Mouse (Mus musculus) macrophage (primary cell): ENCODE measurements around the gene Frmpd1. TPM values are rescaled to one million over a fixed set of nuclear protein-coding genes. Genes with fewer than 3 reads are reported as not detected.

Experiments used
- H3K27ac ChIP-seq: fragments of 350-480 bp; formaldehyde crosslinking; 2 replicates; pipeline ENCODE4 v1.9.0; 2021
- H3K36me3 ChIP-seq: fragments of 350-480 bp; formaldehyde crosslinking; 2 replicates; pipeline ENCODE4 v1.9.0; 2021; ENCODE audit errors: inconsistent target
- H3K4me3 ChIP-seq: fragments of 350-480 bp; formaldehyde crosslinking; 2 replicates; pipeline ENCODE4 v1.9.0; 2021; ENCODE audit errors: inconsistent target
- H3K79me2 ChIP-seq: fragments of 350-480 bp; formaldehyde crosslinking; 2 replicates; pipeline ENCODE4 v1.9.0; 2021; ENCODE audit errors: inconsistent target
- WGBS: methylation state at CpG from one replicate; pipeline ENCODE4 v1.1.7; 2026; ENCODE audit warnings: inconsistent platforms; ENCODE audit not compliant: missing documents; 5-methylcytosine and 5-hydroxymethylcytosine counted together
- polyA plus RNA-seq: library from polyadenylated mRNA; stranded (reverse); fragments of 250-400 nt; gene quantifications from 3 replicates; pipeline ENCODE4 v1.2.4, GENCODE M21; 2018; ENCODE audit warnings: inconsistent platforms

The Frmpd1 gene
- polyA plus RNA-seq, 1 experiment from 2014 or later = not detected

DNA sequence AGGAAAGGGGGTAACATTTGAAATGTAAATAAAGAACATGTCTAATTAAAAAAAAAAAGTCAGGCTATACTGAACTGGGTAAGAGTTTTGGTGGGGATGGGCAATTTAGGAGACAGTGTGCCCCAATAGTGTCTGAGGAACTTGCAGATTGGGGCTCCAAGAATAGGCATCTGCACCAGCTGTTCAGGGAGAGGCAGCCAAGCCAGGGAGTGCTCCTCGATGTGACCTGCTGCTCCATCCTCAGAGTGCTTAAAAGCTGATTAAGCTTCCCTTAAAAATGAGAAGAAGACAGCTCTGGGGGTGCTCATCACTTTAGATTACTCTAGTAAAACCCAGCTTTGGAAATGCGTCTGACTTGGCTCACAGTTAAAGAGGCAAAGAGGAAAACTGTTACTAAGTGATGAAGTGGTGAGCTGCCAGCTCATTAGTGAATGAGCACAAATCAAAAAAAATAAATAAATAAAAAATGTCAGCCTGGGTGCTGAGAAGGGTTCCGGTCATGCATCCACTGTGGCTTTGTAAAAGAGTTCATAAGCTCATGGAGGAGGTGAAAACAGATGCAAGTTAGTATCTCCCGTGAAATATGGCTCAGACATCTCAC, 74.7 kb downstream of the Frmpd1 start:
- WGBS = 72% methylated on average over 4 of the region's 4 CpGs
- Histone ChIP-seq H3K36me3 (no peaks in the 10 kb centered on the region), H3K79me2 (no peaks in the 10 kb centered on the region), H3K27ac (no peak overlapping the region), H3K4me3 (no peak overlapping the region)

GRCm38 (mm10) chr4:45261551-45261950, 76.9 kb downstream of the Frmpd1 start:
- H3K4me3 ChIP-seq = no peak overlapping the region
- no peaks in the 10 kb centered on the region for H3K36me3 ChIP-seq
- no peaks in the 10 kb centered on the region for H3K79me2 ChIP-seq
- WGBS = 82% methylated on average over 4 of the region's 4 CpGs
- H3K27ac ChIP-seq = no peak overlapping the region

DNA sequence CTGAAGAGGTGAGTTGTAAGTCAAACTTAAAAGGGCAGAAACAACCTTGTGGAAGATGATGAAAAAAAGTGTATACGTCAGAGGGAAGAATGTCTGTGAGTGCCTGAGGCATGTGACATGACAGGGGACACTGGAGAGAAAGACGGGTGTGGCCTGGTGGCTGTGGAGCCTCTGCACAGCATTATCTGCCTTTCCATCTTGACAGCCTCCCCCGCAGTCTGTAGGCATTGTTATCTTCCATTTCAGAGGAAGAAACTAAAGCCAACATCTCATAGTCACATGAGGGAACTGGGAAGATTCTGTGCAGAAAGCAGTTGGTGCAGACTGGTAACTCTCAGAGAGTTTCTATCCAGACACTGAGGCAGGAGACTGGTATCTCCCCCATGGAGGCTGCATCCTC, 83.2 kb downstream of the Frmpd1 start:
- H3K79me2 ChIP-seq = no peaks in the 10 kb centered on the region
- H3K27ac ChIP-seq = no peak overlapping the region
- 66% methylated on average over 3 of the region's 3 CpGs for WGBS
- no peaks in the 10 kb centered on the region for H3K36me3 ChIP-seq
- H3K4me3 ChIP-seq = no peak overlapping the region

GRCm38 (mm10) chr4:45271041-45271452, 86.4 kb downstream of the Frmpd1 start:
- Histone ChIP-seq H3K4me3 (no peak overlapping the region), H3K36me3 (no peaks in the 10 kb centered on the region), H3K79me2 (no peaks in the 10 kb centered on the region), H3K27ac (no peak overlapping the region)
- WGBS = 97% methylated on average over 5 of the region's 10 CpGs

DNA sequence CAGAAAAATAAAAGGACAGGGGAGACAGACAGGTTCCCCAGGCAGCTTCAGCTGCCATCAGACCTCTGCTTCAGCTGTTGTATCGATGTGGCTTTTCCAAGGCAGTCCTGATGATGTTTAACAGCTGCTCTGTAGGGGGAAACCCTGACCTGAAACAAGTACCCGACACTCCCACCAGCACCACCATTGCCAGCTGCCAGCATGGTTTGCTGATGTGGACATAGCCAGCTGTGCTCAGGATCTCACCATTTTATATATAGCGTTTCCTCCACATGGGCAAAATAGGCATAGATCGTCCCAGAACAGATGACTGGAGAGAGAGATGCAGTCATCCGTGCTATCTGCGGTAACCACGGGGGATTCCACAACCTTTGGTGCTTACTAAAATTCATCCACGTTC, 91.1 kb downstream of the Frmpd1 start:
- no peak overlapping the region for H3K4me3 ChIP-seq
- H3K27ac ChIP-seq = no peak overlapping the region
- WGBS = 79% methylated on average over 7 of the region's 8 CpGs
- no peaks in the 10 kb centered on the region for H3K79me2 ChIP-seq
- H3K36me3 ChIP-seq = no peaks in the 10 kb centered on the region

GRCm38 (mm10) chr4:45279292-45279691, 94.6 kb downstream of the Frmpd1 start:
- no peaks in the 10 kb centered on the region for H3K79me2 ChIP-seq
- H3K27ac ChIP-seq = no peak overlapping the region
- WGBS = 56% methylated on average over 5 of the region's 8 CpGs
- no peaks in the 10 kb centered on the region for H3K36me3 ChIP-seq
- no peak overlapping the region for H3K4me3 ChIP-seq

GRCm38 (mm10) chr4:45279981-45280548, 95.4 kb downstream of the Frmpd1 start:
- 26% methylated on average over 4 of the region's 4 CpGs for WGBS
- H3K36me3 ChIP-seq = no peaks in the 10 kb centered on the region
- H3K4me3 ChIP-seq = no peak overlapping the region
- no peak overlapping the region for H3K27ac ChIP-seq
- H3K79me2 ChIP-seq = no peaks in the 10 kb centered on the region

DNA sequence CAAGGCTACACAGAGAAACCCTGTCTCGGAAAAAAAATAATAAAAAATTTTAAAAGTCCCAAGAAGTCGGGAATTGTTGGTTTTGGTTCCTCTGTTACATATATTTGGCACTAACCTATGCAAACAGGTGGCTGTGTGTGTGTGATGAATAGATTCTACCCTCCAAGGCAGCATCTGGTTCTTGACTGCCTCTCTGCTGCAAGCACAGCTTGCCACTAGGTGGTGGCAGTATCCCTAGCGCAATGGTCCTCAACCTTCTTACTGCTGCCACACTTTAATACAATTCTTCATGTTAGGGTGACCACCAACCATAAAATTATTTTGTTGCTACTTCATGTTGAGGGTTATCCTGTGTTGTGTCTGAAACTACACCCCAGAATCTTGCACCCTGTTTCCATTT, 101.6 kb downstream of the Frmpd1 start:
- 56% methylated on average over 3 of the region's 3 CpGs for WGBS
- Histone ChIP-seq H3K4me3 (no peak overlapping the region), H3K79me2 (no peaks in the 10 kb centered on the region), H3K27ac (no peak overlapping the region), H3K36me3 (no peaks in the 10 kb centered on the region)

- H3K36me3 ChIP-seq = no peaks in the 10 kb centered on the region
- 89% methylated on average over 5 of the region's 5 CpGs for WGBS
- H3K4me3 ChIP-seq = no peak overlapping the region
- no peaks in the 10 kb centered on the region for H3K79me2 ChIP-seq
- H3K27ac ChIP-seq = no peak overlapping the region
These were observed 103.2 kb downstream of the Frmpd1 start for GRCm38 (mm10) chr4:45287906-45288305.

GRCm38 (mm10) chr4:45296662-45297564, 112.2 kb downstream of the Frmpd1 start, which contains the start of gene Trmt10b:
TSS of gene Trmt10b (plus strand) at chr4:45297127.
- Histone ChIP-seq H3K79me2 (no peaks in the 10 kb centered on the region; the same call in 1 of the 2 replicates), H3K36me3 (peaks cover 4% of the 10 kb centered on the region; the same call in 1 of the 2 replicates), H3K27ac (no peak within 1 kb of the TSS), H3K4me3 (peak within 1 kb of the TSS; percentile 98)
- 19% methylated on average over 27 of the region's 27 CpGs for WGBS

- 96% methylated on average over 14 of the region's 14 CpGs for WGBS
- Histone ChIP-seq H3K4me3 (no peak overlapping the region), H3K27ac (no peak overlapping the region), H3K36me3 (peaks cover 43% of the 10 kb centered on the region), H3K79me2 (no peaks in the 10 kb centered on the region)
These were observed 120.9 kb downstream of the Frmpd1 start for GRCm38 (mm10) chr4:45305536-45305935.

DNA sequence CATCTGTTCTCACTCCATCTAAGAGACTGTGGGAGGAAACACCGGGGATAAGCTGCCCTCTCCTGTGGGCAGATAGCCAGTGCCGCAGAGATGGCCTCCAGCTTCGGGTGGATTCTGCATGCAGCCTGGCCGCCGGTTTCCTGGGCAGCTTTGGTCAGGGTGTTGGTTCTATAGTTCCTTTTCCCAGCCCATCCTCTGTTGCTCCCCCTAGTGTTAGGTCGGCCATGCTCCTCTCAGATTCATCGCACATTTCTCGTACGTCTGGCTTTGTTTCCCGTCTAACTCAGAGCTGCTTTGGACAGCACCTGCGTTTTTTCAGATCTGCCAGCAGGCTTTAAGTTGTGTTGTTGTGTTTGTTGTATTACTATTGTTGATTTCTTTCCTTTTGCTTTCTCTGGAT, 123.4 kb downstream of the Frmpd1 start:
- Histone ChIP-seq H3K79me2 (no peaks in the 10 kb centered on the region), H3K36me3 (peaks cover 36% of the 10 kb centered on the region), H3K4me3 (no peak overlapping the region), H3K27ac (no peak overlapping the region)
- WGBS = 77% methylated on average over 11 of the region's 11 CpGs

DNA sequence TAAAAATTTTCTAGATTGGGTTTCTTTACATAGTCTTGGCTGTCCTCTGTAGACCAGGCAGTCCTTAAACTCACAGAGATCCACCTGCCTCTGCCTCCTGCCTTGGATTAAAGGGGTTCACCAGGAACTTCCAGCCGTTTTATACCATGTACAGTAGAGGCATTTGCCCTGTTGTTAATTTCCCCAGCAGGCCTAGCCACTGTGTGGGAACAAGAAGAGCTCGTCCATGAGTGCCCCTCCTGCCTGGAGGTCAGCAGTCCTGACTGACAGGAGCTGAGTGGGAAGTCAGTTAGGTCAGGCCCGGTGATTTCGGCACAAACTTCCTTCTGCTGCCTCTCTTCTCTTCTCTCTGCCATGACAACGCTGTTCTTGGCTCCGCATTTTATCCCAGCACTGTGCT, 123.9 kb downstream of the Frmpd1 start:
- no peak overlapping the region for H3K27ac ChIP-seq
- WGBS = 85% methylated on average over 6 of the region's 6 CpGs
- peaks cover 34% of the 10 kb centered on the region for H3K36me3 ChIP-seq
- no peaks in the 10 kb centered on the region for H3K79me2 ChIP-seq
- no peak overlapping the region for H3K4me3 ChIP-seq

DNA sequence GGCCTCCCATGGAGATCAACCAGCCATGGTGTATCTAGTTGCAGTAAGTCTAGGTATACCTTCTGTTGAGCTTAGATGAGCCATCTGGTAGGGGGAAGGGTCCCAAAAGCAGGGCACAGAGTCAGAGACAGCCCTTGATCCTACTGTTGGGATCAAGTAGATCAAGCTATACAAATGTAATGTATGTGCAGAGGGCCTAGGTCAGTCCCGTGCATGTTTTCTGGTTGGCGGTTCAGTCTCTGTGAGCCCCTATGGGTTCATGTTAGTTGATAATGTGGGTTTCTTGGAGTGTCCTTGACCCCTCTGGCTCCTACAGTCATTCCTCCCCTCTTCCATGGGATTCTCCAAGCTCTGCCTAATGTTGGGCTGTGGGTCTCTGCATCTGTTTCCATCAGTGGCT, 126.4 kb downstream of the Frmpd1 start:
- Histone ChIP-seq H3K79me2 (no peaks in the 10 kb centered on the region), H3K36me3 (peaks cover 37% of the 10 kb centered on the region), H3K27ac (no peak overlapping the region), H3K4me3 (no peak overlapping the region)
- whole genome bisulfite sequencing = 100% methylated on average over 2 of the region's 2 CpGs
